Mouse (Mus musculus) MEL (cell line): Measurements from ENCODE around the gene Arl15.

Experiments used
- CHD2 ChIP-seq: IDR thresholded peaks from 2 replicates; pipeline ENCODE4 v1.6.1; 2011; ENCODE audit warnings: low read length, improper control_type of control experiment
- EP300 ChIP-seq, 2 experiments: IDR thresholded peaks; 2 replicates each; pipeline ENCODE4 v1.6.1; 2011; ENCODE audit warnings: improper control_type of control experiment in 2 of 2, low read length in 2 of 2, low read depth in 1 of 2, mild to moderate bottlenecking in 1 of 2
- MYC ChIP-seq: IDR thresholded peaks from 2 replicates; pipeline ENCODE4 v1.6.1; 2011; ENCODE audit warnings: low read depth, mild to moderate bottlenecking, low read length, improper control_type of control experiment, moderate library complexity
- SIN3A ChIP-seq: IDR thresholded peaks from 2 replicates; pipeline ENCODE4 v1.6.1; 2012; ENCODE audit warnings: low read length, improper control_type of control experiment, inconsistent platforms
- UBTF ChIP-seq: IDR thresholded peaks from 2 replicates; pipeline ENCODE4 v1.6.1; 2012; ENCODE audit warnings: low read depth, mild to moderate bottlenecking, inconsistent platforms, low read length, improper control_type of control experiment, moderate library complexity, borderline replicate concordance; ENCODE audit not compliant: insufficient read depth
- USF1 ChIP-seq: IDR thresholded peaks from 2 replicates; pipeline ENCODE4 v1.6.1; 2014; ENCODE audit warnings: low read depth, mild to moderate bottlenecking, inconsistent platforms, low read length, improper control_type of control experiment, moderate library complexity

DNA sequence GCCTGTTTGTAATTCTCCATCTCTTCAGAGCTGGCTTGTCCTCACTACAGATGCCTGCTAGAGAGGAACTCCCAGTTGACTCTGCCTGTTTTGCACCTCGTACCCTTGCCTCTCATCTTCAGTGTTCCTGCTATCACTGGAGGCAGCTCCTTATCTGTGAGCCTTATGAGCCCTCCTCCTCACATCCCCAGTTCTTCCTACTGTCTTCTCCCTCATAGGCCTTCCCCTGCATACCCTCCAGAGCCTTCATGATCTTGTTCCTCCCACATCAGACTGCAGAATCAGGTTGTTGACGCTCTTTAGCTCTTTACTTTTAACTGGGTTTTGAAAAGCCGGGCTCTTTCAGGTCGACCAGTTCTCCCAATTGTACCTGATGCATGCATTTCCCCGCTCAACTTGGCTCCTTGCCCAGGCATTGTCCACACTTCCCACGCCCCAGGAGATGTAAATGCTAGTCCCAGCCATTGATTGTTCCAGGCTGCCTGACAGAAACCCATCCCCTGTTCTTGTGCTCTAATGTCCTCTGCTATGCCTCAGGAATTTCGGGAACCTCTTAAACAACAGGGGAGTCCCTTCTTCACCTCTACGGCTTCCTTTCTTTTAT is 56.2 kb downstream of the Arl15 start:
- peak; percentile 47; the same call in 1 of the 2 replicates for TF ChIP-seq SIN3A
- no peak for TF ChIP-seq CHD2
- no peak for TF ChIP-seq UBTF
- no peak for TF ChIP-seq USF1
- peak in 1 of 2 experiments; percentile 48; a peak in 2 of 4 replicates for TF ChIP-seq EP300 (IDR thresholded peaks at IDR 0.05; ENCODE audit: low read depth in 1 of 2, low read length in 2 of 2)
- no peak for TF ChIP-seq MYC
